Mouse (Mus musculus): ENCODE data around the gene Tex45.

Gene Tex45

GRCm38 (mm10) chr8:3485192-3485591, 14.5 kb downstream of the Tex45 start:
- no peak for DNase-seq (ENCODE audit: low spot score in 2 of 2)

GRCm38 (mm10) chr8:3492901-3493844, 22.5 kb downstream of the Tex45 start, which contains the start of gene Zfp358:
Gene Zfp358, plus strand, starts transcription at chr8:3493138.
- peak; percentile 57 to 63 for DNase-seq (ENCODE audit: low spot score in 2 of 2)

- DNase-seq (ENCODE audit: low spot score in 2 of 2): no peak
Measured at GRCm38 (mm10) chr8:3493845-3494208, 23.2 kb downstream of the Tex45 start.

GRCm38 (mm10) chr8:3495578-3496427, 25.1 kb downstream of the Tex45 start:
- no peak for DNase-seq (ENCODE audit: low spot score in 2 of 2)

- DNase-seq (ENCODE audit: low spot score in 2 of 2): no peak
Measured at GRCm38 (mm10) chr8:3496428-3496748, 25.7 kb downstream of the Tex45 start.

- DNase-seq (ENCODE audit: low spot score in 2 of 2): no peak
Measured at GRCm38 (mm10) chr8:3498583-3498982, 27.9 kb downstream of the Tex45 start.

GRCm38 (mm10) chr8:3499751-3500150, 29.1 kb downstream of the Tex45 start:
- DNase-seq (ENCODE audit: low spot score in 2 of 2): no peak

- DNase-seq (ENCODE audit: low spot score in 2 of 2): peak; percentile 97 to 99
Measured at GRCm38 (mm10) chr8:3500235-3501090, 29.8 kb downstream of the Tex45 start, which contains the start of gene Mcoln1. Gene Mcoln1, plus strand, starts transcription at chr8:3500457.

GRCm38 (mm10) chr8:3502217-3502616, 31.6 kb downstream of the Tex45 start:
- DNase-seq (ENCODE audit: low spot score in 2 of 2): peak; percentile 33 to 50

GRCm38 (mm10) chr8:3507979-3508754, 37.5 kb downstream of the Tex45 start:
- no peak for DNase-seq (ENCODE audit: low spot score in 2 of 2)

- DNase-seq (ENCODE audit: low spot score in 2 of 2): no peak
Measured at GRCm38 (mm10) chr8:3514681-3515247, 44.1 kb downstream of the Tex45 start.

- DNase-seq (ENCODE audit: low spot score in 2 of 2): peak; percentile 90 to 93
Measured at GRCm38 (mm10) chr8:3515260-3515671, 44.6 kb downstream of the Tex45 start, which contains the start of gene Pnpla6. Gene Pnpla6, plus strand, starts transcription at chr8:3515384.

- DNase-seq (ENCODE audit: low spot score in 2 of 2): peak; percentile 55 to 74
Measured at GRCm38 (mm10) chr8:3515771-3516417, 45.2 kb downstream of the Tex45 start.

GRCm38 (mm10) chr8:3516450-3517116, 45.9 kb downstream of the Tex45 start:
- peak; percentile 96 to 97 for DNase-seq (ENCODE audit: low spot score in 2 of 2)

- no peak for DNase-seq (ENCODE audit: low spot score in 2 of 2)
Measured at GRCm38 (mm10) chr8:3517117-3517495, 46.4 kb downstream of the Tex45 start.

- DNase-seq (ENCODE audit: low spot score in 2 of 2): no peak
Measured at GRCm38 (mm10) chr8:3522007-3522697, 51.5 kb downstream of the Tex45 start.

- DNase-seq (ENCODE audit: low spot score in 2 of 2): no peak
Measured at GRCm38 (mm10) chr8:3530816-3531215, 60.2 kb downstream of the Tex45 start.

GRCm38 (mm10) chr8:3531936-3532335, 61.3 kb downstream of the Tex45 start:
- DNase-seq (ENCODE audit: low spot score in 2 of 2): no peak
